Mouse (Mus musculus) cerebellum, postnatal 14 days (tissue): ENCODE measurements at regions not wholly inside any gene's neighbourhood (a gene's known extent, or its start where the extent isn't known, plus 50 kb on each side); places are given as distances from the start of the nearest gene placed in this dataset.

ENCODE experiments used
- DNase-seq, 2 experiments: peaks; one replicate each; pipeline ENCODE4 v3.0.0; 2021; ENCODE audit warnings: mixed read lengths in 2 of 2

- no peak for DNase-seq
These were observed 136.6 kb upstream of the Sdk2 start for GRCm38 (mm10) chr11:114203416-114203815.

- no peak for DNase-seq
These were observed 135.6 kb upstream of the Sdk2 start for GRCm38 (mm10) chr11:114202486-114202885.

- no peak for DNase-seq
These were observed 132.3 kb upstream of the Sdk2 start for GRCm38 (mm10) chr11:114199081-114199586.

GRCm38 (mm10) chr11:114198317-114199032 lies 131.6 kb upstream of the Sdk2 start:
- DNase-seq, result peak; percentile 92 to 97

- no peak for DNase-seq
These were observed 128.4 kb upstream of the Sdk2 start for GRCm38 (mm10) chr11:114195291-114195690.

GRCm38 (mm10) chr11:114194055-114194706 lies 127.3 kb upstream of the Sdk2 start:
- DNase-seq, result no peak

- no peak for DNase-seq
These were observed 126.2 kb upstream of the Sdk2 start for GRCm38 (mm10) chr11:114193018-114193417.

GRCm38 (mm10) chr11:114191661-114192060 lies 124.8 kb upstream of the Sdk2 start:
- peak; percentile 43 to 49 for DNase-seq

- DNase-seq, result peak; percentile 77 to 85
These were observed 118.4 kb upstream of the Sdk2 start for GRCm38 (mm10) chr11:114184970-114185882.

- peak in 1 of 2 experiments; percentile 27 for DNase-seq
These were observed 117.6 kb upstream of the Sdk2 start for GRCm38 (mm10) chr11:114184431-114184830.

GRCm38 (mm10) chr11:114183231-114183630 lies 116.4 kb upstream of the Sdk2 start:
- peak; percentile 26 to 38 for DNase-seq

- peak; percentile 49 to 58 for DNase-seq
These were observed 112.1 kb upstream of the Sdk2 start for GRCm38 (mm10) chr11:114178746-114179472.

GRCm38 (mm10) chr11:114177789-114178188 lies 110.9 kb upstream of the Sdk2 start:
- no peak for DNase-seq

- no peak for DNase-seq
These were observed 110.4 kb upstream of the Sdk2 start for GRCm38 (mm10) chr11:114177281-114177680.

GRCm38 (mm10) chr11:114176671-114177212 lies 109.9 kb upstream of the Sdk2 start:
- DNase-seq, result peak; percentile 47 to 60

- peak; percentile 92 to 95 for DNase-seq
These were observed 108.7 kb upstream of the Sdk2 start for GRCm38 (mm10) chr11:114175437-114176131.

- DNase-seq, result peak; percentile 47 to 49
These were observed 108.0 kb upstream of the Sdk2 start for GRCm38 (mm10) chr11:114174871-114175270.

GRCm38 (mm10) chr11:114168231-114168661 lies 101.4 kb upstream of the Sdk2 start:
- no peak for DNase-seq

GRCm38 (mm10) chr11:114165656-114166362 lies 99.0 kb upstream of the Sdk2 start:
- DNase-seq, result no peak

GRCm38 (mm10) chr11:114152716-114153115 lies 85.9 kb upstream of the Sdk2 start:
- DNase-seq, result peak; percentile 33 to 70

- DNase-seq, result no peak
These were observed 79.5 kb upstream of the Sdk2 start for GRCm38 (mm10) chr11:114146334-114146733.
